Mouse (Mus musculus) heart, embryonic 11.5 days (tissue): ENCODE results near the gene B3gat2. TPM values are rescaled to one million over a fixed set of nuclear protein-coding genes. Genes with fewer than 3 reads are reported as not detected.

Experiments used
- ATAC-seq: fragments of 200-750 bp; cut with Nextera tagmentation; replicated peaks from 2 replicates; pipeline ENCODE4 v1.8.0; 2017; ENCODE audit warnings: moderate library complexity; ENCODE audit not compliant: insufficient number of reproducible peaks, low FRiP score, low TSS enrichment
- H3K27ac ChIP-seq: fragments of 300-500 bp; sonication (generic); 2 replicates; pipeline ENCODE4 v1.5.1; 2014; ENCODE audit warnings: mild to moderate bottlenecking, low read depth, low read length
- H3K27me3 ChIP-seq: fragments of 300-500 bp; sonication (generic); 2 replicates; pipeline ENCODE4 v1.6.1; 2014; ENCODE audit warnings: mild to moderate bottlenecking, low read length, mixed read lengths; ENCODE audit not compliant: control insufficient read depth, insufficient read depth
- H3K36me3 ChIP-seq: fragments of 300-500 bp; sonication (generic); 2 replicates; pipeline ENCODE4 v1.6.1; 2014; ENCODE audit warnings: mild to moderate bottlenecking, low read length, moderate library complexity, mixed read lengths; ENCODE audit not compliant: control insufficient read depth, insufficient read depth
- H3K4me1 ChIP-seq: fragments of 300-500 bp; sonication (generic); 2 replicates; pipeline ENCODE4 v1.6.1; 2014; ENCODE audit warnings: low read length; ENCODE audit not compliant: control insufficient read depth, insufficient read depth
- H3K4me2 ChIP-seq: fragments of 300-500 bp; sonication (generic); 2 replicates; pipeline ENCODE4 v1.6.1; 2014; ENCODE audit warnings: mild to moderate bottlenecking, moderate library complexity
- H3K4me3 ChIP-seq: fragments of 300-500 bp; sonication (generic); 2 replicates; pipeline ENCODE4 v1.5.1; 2014; ENCODE audit warnings: low read depth, low read length
- H3K9ac ChIP-seq: fragments of 300-500 bp; sonication (generic); 2 replicates; pipeline ENCODE4 v1.6.1; 2014; ENCODE audit warnings: mild to moderate bottlenecking, low read depth, low read length, moderate library complexity
- H3K9me3 ChIP-seq: fragments of 300-500 bp; sonication (generic); replicated peaks from 2 replicates; pipeline ENCODE4 v1.6.1; 2016; ENCODE audit warnings: low read length; ENCODE audit not compliant: control insufficient read depth
- WGBS: fragments of 180-500 bp; shearing (Covaris S2); extraction: QIAGEN DNeasy Blood & Tissue Kit; methylation state at CpG from one replicate; pipeline ENCODE4 v1.1.7; 2014; ENCODE audit not compliant: insufficient replicate concordance; 5-methylcytosine and 5-hydroxymethylcytosine counted together
- polyA plus RNA-seq: library from polyadenylated mRNA; unstranded; fragments of >200 nt; fragmentation: Nextera tagmentation; extraction: Ambion mirVana; gene quantifications from 2 replicates; pipeline ENCODE4 v1.2.1, GENCODE M21; 2014

B3gat2 gene
- polyA plus RNA-seq, 1 experiment from 2014 or later = 0.63 TPM

GRCm38 (mm10) chr1:23884914-23885313, 123.4 kb downstream of the B3gat2 start:
- no peaks in the 10 kb centered on the region for H3K9me3 ChIP-seq
- no peak overlapping the region for H3K9ac ChIP-seq
- H3K4me3 ChIP-seq = no peak overlapping the region
- 95% methylated on average over 7 of the region's 7 CpGs for WGBS
- H3K4me1 ChIP-seq = no peaks in the 10 kb centered on the region
- no peak for ATAC-seq
- no peak overlapping the region for H3K4me2 ChIP-seq
- H3K27me3 ChIP-seq = no peaks in the 10 kb centered on the region
- no peak overlapping the region for H3K27ac ChIP-seq
- H3K36me3 ChIP-seq = no peaks in the 10 kb centered on the region

DNA sequence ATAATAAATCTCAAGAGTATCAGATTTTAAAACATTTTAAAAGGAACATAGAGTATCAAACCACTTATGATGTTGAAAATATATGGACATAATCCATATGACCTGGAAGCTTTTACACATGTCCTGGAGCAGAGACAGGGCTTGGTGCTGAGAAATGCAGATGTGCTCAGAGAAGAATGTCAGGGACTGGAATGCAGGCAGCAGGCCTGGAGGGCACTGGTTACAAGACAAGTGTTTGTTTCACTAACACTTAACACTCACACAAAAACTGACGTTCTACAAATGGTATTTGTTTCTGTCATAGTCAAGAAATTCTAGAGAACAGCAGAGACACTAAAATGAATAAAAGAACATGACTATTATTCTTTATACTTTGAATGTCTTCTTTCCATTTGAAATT, 130.5 kb downstream of the B3gat2 start:
- H3K27ac ChIP-seq = no peak overlapping the region
- 0 out of 2 replicates have a peak, but pooled peaks cover 2% of the 10 kb centered on the region for H3K4me1 ChIP-seq
- H3K36me3 ChIP-seq = no peaks in the 10 kb centered on the region
- no peak overlapping the region for H3K9ac ChIP-seq
- H3K4me2 ChIP-seq = no peak overlapping the region
- H3K4me3 ChIP-seq = no peak overlapping the region
- ATAC-seq = no peak
- H3K9me3 ChIP-seq = no peaks in the 10 kb centered on the region
- H3K27me3 ChIP-seq = no peaks in the 10 kb centered on the region
- 37% methylated on average over 1 of the region's 1 CpGs for WGBS

Other genes with a start within 250 kb of the B3gat2 start
- gene Smap1, start 160.6 kb downstream of the B3gat2 start, polyA plus RNA-seq = 44.3 and 47.0 TPM in 2 replicates
- gene Sdhaf4, start 243.9 kb downstream of the B3gat2 start, polyA plus RNA-seq = 73.7 and 83.5 TPM in 2 replicates